23 mouse cellular contexts compared by ENCODE assay signal in genomic region chr15:86576666-86577065, GRCm38 (mm10).
DNase-seq lines count a peak whose midpoint lies in the region; ATAC-seq and TF ChIP-seq lines count a peak whose summit lies in the region.
"Had no signal": no experiment of that assay in that cellular context is flagged by ENCODE, and none has a peak within 500 bp of the region (broad histone marks: within the 10 kb centered on the region; RNA-seq: fewer than 3 reads in every experiment).

No protein-coding gene starts in this region.

- no peaks in the 10 kb centered on the region for H3K9me3 ChIP-seq in heart, embryonic 11.5 days (replicated peaks; ENCODE audit: control insufficient read depth, low read length)
- no peaks in the 10 kb centered on the region for H3K9me3 ChIP-seq in midbrain, embryonic 10.5 days (replicated peaks)
- H3K9me3 ChIP-seq in midbrain, postnatal 0 days (ENCODE audit: low read length), result no peaks in the 10 kb centered on the region
- H3K9me3 ChIP-seq: forebrain, embryonic 12.5 days; heart, embryonic 15.5 days; hindbrain, embryonic 13.5 days; limb, embryonic 10.5 days; liver, embryonic 13.5 days; midbrain, embryonic 13.5 days; neural tube, embryonic 15.5 days had no signal

- no peaks in the 10 kb centered on the region for H3K36me3 ChIP-seq in heart, embryonic 11.5 days (ENCODE audit: control insufficient read depth, insufficient read depth, low read length)
- no peaks in the 10 kb centered on the region for H3K36me3 ChIP-seq in midbrain, embryonic 10.5 days
- H3K36me3 ChIP-seq in midbrain, postnatal 0 days (ENCODE audit: insufficient read depth, low read length), result no peaks in the 10 kb centered on the region
- H3K36me3 ChIP-seq: forebrain, embryonic 12.5 days; G1E; heart, embryonic 15.5 days; hindbrain, embryonic 13.5 days; limb, embryonic 10.5 days; liver, embryonic 13.5 days; midbrain, embryonic 13.5 days; neural tube, embryonic 15.5 days had no signal

- no peak overlapping the region for H3K9ac ChIP-seq in heart, embryonic 11.5 days (ENCODE audit: low read depth, low read length)
- H3K9ac ChIP-seq in midbrain, postnatal 0 days (replicated peaks; ENCODE audit: low read length, poor library complexity, severe bottlenecking), result no peak overlapping the region
- H3K9ac ChIP-seq: forebrain, embryonic 12.5 days; heart, embryonic 15.5 days; hindbrain, embryonic 13.5 days; liver, embryonic 13.5 days; midbrain, embryonic 13.5 days; neural tube, embryonic 15.5 days had no signal

- DNase-seq in adrenal gland, adult (ENCODE audit: inconsistent age in 2 of 2, low spot score in 1 of 2), result peak; percentile 41 to 51
- DNase-seq in adrenal gland, postnatal 36 days, result no peak
- peak; percentile 9 to 15 for DNase-seq in heart, postnatal 36 days
- no peak for DNase-seq in midbrain, embryonic 10.5 days (ENCODE audit: low spot score)
- DNase-seq in midbrain, postnatal 0 days (ENCODE audit: low spot score), result no peak
- DNase-seq in embryo, embryonic 9.5 days (ENCODE audit: extremely low spot score), result no peak
- DNase-seq in frontal cortex, postnatal 14 days (ENCODE audit: low spot score in 2 of 2), result no peak
- DNase-seq: cerebellum, postnatal 10 days; liver, embryonic 13.5 days; right cerebral cortex, postnatal 25 days; thymus, postnatal 25 days had no signal

- no peak for TF ChIP-seq CTCF in midbrain, postnatal 0 days (IDR thresholded peaks at IDR 0.05)

- H3K4me3 ChIP-seq in heart, embryonic 11.5 days (ENCODE audit: low read depth, low read length), result no peak overlapping the region
- no peak overlapping the region for H3K4me3 ChIP-seq in midbrain, embryonic 10.5 days
- H3K4me3 ChIP-seq in midbrain, postnatal 0 days (ENCODE audit: low read depth, low read length), result no peak overlapping the region
- H3K4me3 ChIP-seq: forebrain, embryonic 12.5 days; heart, embryonic 15.5 days; hindbrain, embryonic 13.5 days; left cerebral cortex, adult 2 months; limb, embryonic 10.5 days; liver, embryonic 13.5 days; midbrain, embryonic 13.5 days; myocyte; neural tube, embryonic 15.5 days had no signal

- no peak overlapping the region for H3K4me2 ChIP-seq in heart, embryonic 11.5 days
- H3K4me2 ChIP-seq in midbrain, postnatal 0 days (ENCODE audit: low read depth, low read length, poor library complexity, severe bottlenecking), result no peak overlapping the region
- H3K4me2 ChIP-seq: forebrain, embryonic 12.5 days; heart, embryonic 15.5 days; hindbrain, embryonic 13.5 days; liver, embryonic 13.5 days; midbrain, embryonic 13.5 days; neural tube, embryonic 15.5 days had no signal

- 67% methylated on average over 5 of the region's 5 CpGs for WGBS in heart, embryonic 11.5 days (ENCODE audit: insufficient replicate concordance)
- WGBS in midbrain, embryonic 10.5 days, result 77% methylated on average over 5 of the region's 5 CpGs
- WGBS in midbrain, postnatal 0 days, result 82% methylated on average over 5 of the region's 5 CpGs

- H3K27me3 ChIP-seq in heart, embryonic 11.5 days (ENCODE audit: control insufficient read depth, insufficient read depth, low read length), result peaks cover 17% of the 10 kb centered on the region
- peaks cover 68% of the 10 kb centered on the region for H3K27me3 ChIP-seq in midbrain, embryonic 10.5 days (ENCODE audit: low read depth, poor library complexity, severe bottlenecking)
- no peaks in the 10 kb centered on the region for H3K27me3 ChIP-seq in midbrain, postnatal 0 days (ENCODE audit: insufficient read depth, low read length)
- H3K27me3 ChIP-seq: hindbrain, embryonic 13.5 days; liver, embryonic 13.5 days; midbrain, embryonic 13.5 days; neural tube, embryonic 15.5 days had no signal

- intact Hi-C loops in heart, postnatal 36 days (cut with DNase I), result loop anchor here (10.0 kb wide), 1 partner anchor 322 kb away; no protein-coding TSS in a partner anchor

- H3K4me1 ChIP-seq in heart, embryonic 11.5 days (ENCODE audit: control insufficient read depth, insufficient read depth, low read length), result no peaks in the 10 kb centered on the region
- peaks cover 40% of the 10 kb centered on the region for H3K4me1 ChIP-seq in midbrain, embryonic 10.5 days
- no peaks in the 10 kb centered on the region for H3K4me1 ChIP-seq in midbrain, postnatal 0 days (ENCODE audit: insufficient read depth, low read length)
- H3K4me1 ChIP-seq: heart, embryonic 15.5 days; liver, embryonic 13.5 days; neural tube, embryonic 15.5 days had no signal

- H3K27ac ChIP-seq in heart, embryonic 11.5 days (ENCODE audit: low read depth, low read length), result no peak overlapping the region
- peak overlapping the region; percentile 18; the same call in 1 of the 2 replicates for H3K27ac ChIP-seq in midbrain, embryonic 10.5 days (replicated peaks)
- no peak overlapping the region for H3K27ac ChIP-seq in midbrain, postnatal 0 days (ENCODE audit: low read depth, low read length)
- H3K27ac ChIP-seq: forebrain, embryonic 12.5 days; heart, embryonic 15.5 days; hindbrain, embryonic 13.5 days; left cerebral cortex, adult 2 months; limb, embryonic 10.5 days; liver, embryonic 13.5 days; macrophage; midbrain, embryonic 13.5 days; neural tube, embryonic 15.5 days had no signal

- ATAC-seq in heart, embryonic 11.5 days (replicated peaks; ENCODE audit: insufficient number of reproducible peaks, low FRiP score, low TSS enrichment), result no peak
- no peak for ATAC-seq in midbrain, postnatal 0 days (ENCODE audit: low FRiP score)
- ATAC-seq: CD4-positive, CD25-positive, alpha-beta regulatory T cell, adult 4 months; midbrain, embryonic 13.5 days had no signal

Comparison
In these comparisons a context has a peak if more than half of its experiments do, and no peak if none do; other contexts are left out.
1. DNase-seq: peak in adrenal gland, adult (2 of 2) and heart, postnatal 36 days (2 of 2); none in adrenal gland, postnatal 36 days (0 of 2), midbrain, embryonic 10.5 days (single experiment), midbrain, postnatal 0 days (single experiment), embryo, embryonic 9.5 days (single experiment) and frontal cortex, postnatal 14 days (0 of 2).